Mouse (Mus musculus) brain, embryonic 14.5 days (tissue): Measurements from ENCODE around the gene Gtf2f2. TPM values are rescaled to one million over a fixed set of nuclear protein-coding genes. Genes with fewer than 3 reads are reported as not detected.

ENCODE experiments used
- DNase-seq: peaks from one replicate; pipeline ENCODE4 v3.0.0-alpha.2; 2011; ENCODE audit warnings: low read depth
- CTCF ChIP-seq: fragments of 200-500 bp; IDR thresholded peaks from 2 replicates; pipeline ENCODE4 v1.5.1; 2012; ENCODE audit warnings: inconsistent platforms, mild to moderate bottlenecking, moderate library complexity, borderline replicate concordance; ENCODE audit not compliant: insufficient read depth, insufficient read length; ENCODE audit errors: extremely low read depth
- POLR2A ChIP-seq: fragments of 200-500 bp; IDR thresholded peaks from 2 replicates; pipeline ENCODE4 v1.6.1; 2012; ENCODE audit warnings: mild to moderate bottlenecking, inconsistent platforms, borderline replicate concordance; ENCODE audit not compliant: poor library complexity, insufficient read depth, insufficient read length, severe bottlenecking; ENCODE audit errors: extremely low read depth
- polyA plus RNA-seq: library from polyadenylated mRNA; depleted of rRNA; stranded (reverse); fragments of >200 nt; gene quantifications from 2 replicates; pipeline ENCODE4 v1.2.3, GENCODE M21; 2012; rRNA removed

The Gtf2f2 gene
- 22.6 and 22.8 TPM in 2 replicates for polyA plus RNA-seq

- no peak for TF ChIP-seq CTCF
- no peak for TF ChIP-seq POLR2A
- peak; percentile 99 for DNase-seq
Measured at GRCm38 (mm10) chr14:76010102-76011061, at the start of gene Gtf2f2. Gtf2f2 (minus strand) TSS chr14:76010865.

- no peak for TF ChIP-seq CTCF
- TF ChIP-seq POLR2A, result no peak
- no peak for DNase-seq
Measured at GRCm38 (mm10) chr14:76059441-76059840, 48.8 kb upstream of the Gtf2f2 start.

GRCm38 (mm10) chr14:76053726-76054125 is 43.1 kb upstream of the Gtf2f2 start:
- DNase-seq, result peak; percentile 60
- TF ChIP-seq CTCF (no peak), POLR2A (no peak)

GRCm38 (mm10) chr14:76051966-76052365 is 41.3 kb upstream of the Gtf2f2 start:
- TF ChIP-seq POLR2A, result no peak
- no peak for TF ChIP-seq CTCF
- no peak for DNase-seq

GRCm38 (mm10) chr14:76045767-76046166 is 35.1 kb upstream of the Gtf2f2 start:
- TF ChIP-seq POLR2A (no peak), CTCF (no peak)

GRCm38 (mm10) chr14:76044164-76044557 is 33.5 kb upstream of the Gtf2f2 start:
- DNase-seq, result no peak
- TF ChIP-seq CTCF (no peak), POLR2A (no peak)

More at GRCm38 (mm10) chr14:76045767-76046166, 35.1 kb upstream of the Gtf2f2 start:
- no peak for DNase-seq

- TF ChIP-seq CTCF (no peak), POLR2A (no peak)
- no peak for DNase-seq
Measured at GRCm38 (mm10) chr14:76043251-76044163, 32.8 kb upstream of the Gtf2f2 start.

- peak; percentile 95 for DNase-seq
- TF ChIP-seq POLR2A (no peak), CTCF (no peak)
Measured at GRCm38 (mm10) chr14:76033221-76033637, 22.6 kb upstream of the Gtf2f2 start.

- TF ChIP-seq POLR2A (no peak), CTCF (no peak)
- DNase-seq, result peak; percentile 93
Measured at GRCm38 (mm10) chr14:76032671-76033136, 22.0 kb upstream of the Gtf2f2 start.

GRCm38 (mm10) chr14:76031117-76031842 is 20.6 kb upstream of the Gtf2f2 start:
- peak; percentile 91 for DNase-seq
- no peak for TF ChIP-seq CTCF
- no peak for TF ChIP-seq POLR2A
